Mouse (Mus musculus) right cerebral cortex, adult 2 months (tissue): ENCODE results near the gene Piezo1.

Experiments
- DNase-seq, 2 experiments: peaks; one replicate each; pipeline ENCODE4 v3.0.0; 2021 to 2022; ENCODE audit warnings: low spot score in 2 of 2

Gene Piezo1

GRCm38 (mm10) chr8:122497016-122497734 is 54.0 kb downstream of the Piezo1 start:
- no peak for DNase-seq

GRCm38 (mm10) chr8:122488387-122488786 is 62.7 kb downstream of the Piezo1 start:
- DNase-seq: no peak

DNA sequence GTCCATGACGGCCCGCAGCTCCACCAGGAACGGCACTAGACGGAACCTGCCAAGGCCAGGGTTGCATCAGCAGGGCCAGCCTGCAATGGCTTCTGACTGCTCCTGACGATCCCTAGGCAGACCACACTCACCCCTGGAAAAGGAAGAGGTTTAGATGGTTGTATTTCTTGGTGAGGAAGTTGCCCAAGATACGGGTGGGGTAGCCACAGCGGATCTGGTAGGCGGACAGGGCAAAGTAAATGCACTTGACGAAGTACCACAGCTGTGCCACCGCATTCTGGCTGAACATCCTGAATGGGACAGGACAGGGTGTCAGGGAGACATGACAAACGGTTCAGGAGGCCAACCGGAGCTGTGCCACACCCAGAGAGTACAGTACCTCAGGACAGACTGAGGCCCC is 66.3 kb downstream of the Piezo1 start:
- DNase-seq: no peak

- no peak for DNase-seq
Measured at GRCm38 (mm10) chr8:122483877-122484276, 67.3 kb downstream of the Piezo1 start.

GRCm38 (mm10) chr8:122482448-122482847 is 68.7 kb downstream of the Piezo1 start:
- no peak for DNase-seq

- peak; percentile 89 to 92 for DNase-seq
Measured at GRCm38 (mm10) chr8:122475580-122476320, 75.4 kb downstream of the Piezo1 start, which contains the start of the genes Rnf166 and Ctu2. Gene Rnf166 (minus strand): TSS chr8:122476064. Gene Ctu2 (plus strand): TSS chr8:122476143.

DNA sequence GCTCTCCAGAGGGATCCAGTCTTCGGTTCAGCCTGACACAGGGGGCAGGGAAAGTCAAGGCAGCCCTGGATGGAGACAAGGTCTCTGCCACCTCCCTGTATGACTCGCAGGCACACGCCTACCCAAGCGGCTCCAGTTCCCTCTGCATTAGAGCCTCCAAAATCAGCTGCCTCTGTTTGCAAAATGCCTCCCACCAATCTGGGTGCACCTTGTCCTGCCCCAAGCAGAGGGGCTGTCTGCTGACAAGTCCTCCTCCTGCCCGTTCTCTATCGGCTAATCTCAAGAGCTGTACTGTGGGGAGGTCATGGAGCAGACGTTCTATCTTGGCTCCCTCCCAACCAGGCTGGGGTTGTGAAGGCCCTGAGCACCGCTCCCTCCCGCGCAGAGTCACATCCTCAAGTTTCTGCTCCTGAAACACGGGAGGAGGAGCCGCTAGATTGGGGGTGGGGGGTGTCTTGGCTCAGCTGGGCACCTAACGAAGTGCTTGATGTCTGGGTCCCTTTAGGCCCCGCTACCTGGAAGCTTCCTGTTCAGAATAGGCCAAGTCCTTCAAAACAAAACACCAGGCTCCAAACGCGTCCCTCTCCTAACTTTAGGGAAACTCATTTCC is 76.1 kb downstream of the Piezo1 start:
- DNase-seq: peak in 1 of 2 experiments; percentile 40

GRCm38 (mm10) chr8:122473911-122474421 is 77.2 kb downstream of the Piezo1 start:
- no peak for DNase-seq

GRCm38 (mm10) chr8:122470691-122471090 is 80.4 kb downstream of the Piezo1 start:
- DNase-seq: no peak

GRCm38 (mm10) chr8:122469965-122470364 is 81.2 kb downstream of the Piezo1 start:
- no peak for DNase-seq

GRCm38 (mm10) chr8:122469407-122469806 is 81.7 kb downstream of the Piezo1 start:
- no peak for DNase-seq

DNA sequence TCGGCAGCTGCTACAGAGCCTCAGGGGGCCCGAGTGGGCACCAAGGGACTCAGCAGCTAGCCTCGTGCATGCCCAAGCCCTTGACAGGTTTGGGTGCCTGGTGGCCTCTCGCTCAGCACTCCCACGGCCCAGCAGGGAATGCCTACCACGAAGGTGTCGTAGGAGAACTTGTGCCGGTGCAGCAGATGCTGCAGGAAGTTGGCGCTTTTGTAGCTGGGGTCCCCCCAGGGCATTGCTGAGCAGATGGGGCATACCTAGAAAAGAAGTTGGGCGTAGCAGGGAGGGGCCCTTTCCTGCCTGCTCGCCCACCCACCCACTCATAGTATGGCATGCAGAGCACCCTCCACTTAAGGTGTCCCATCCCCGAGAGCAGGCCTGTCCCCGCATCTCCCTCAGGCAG is 83.3 kb downstream of the Piezo1 start:
- no peak for DNase-seq

GRCm38 (mm10) chr8:122464985-122465384 is 86.1 kb downstream of the Piezo1 start:
- no peak for DNase-seq

DNA sequence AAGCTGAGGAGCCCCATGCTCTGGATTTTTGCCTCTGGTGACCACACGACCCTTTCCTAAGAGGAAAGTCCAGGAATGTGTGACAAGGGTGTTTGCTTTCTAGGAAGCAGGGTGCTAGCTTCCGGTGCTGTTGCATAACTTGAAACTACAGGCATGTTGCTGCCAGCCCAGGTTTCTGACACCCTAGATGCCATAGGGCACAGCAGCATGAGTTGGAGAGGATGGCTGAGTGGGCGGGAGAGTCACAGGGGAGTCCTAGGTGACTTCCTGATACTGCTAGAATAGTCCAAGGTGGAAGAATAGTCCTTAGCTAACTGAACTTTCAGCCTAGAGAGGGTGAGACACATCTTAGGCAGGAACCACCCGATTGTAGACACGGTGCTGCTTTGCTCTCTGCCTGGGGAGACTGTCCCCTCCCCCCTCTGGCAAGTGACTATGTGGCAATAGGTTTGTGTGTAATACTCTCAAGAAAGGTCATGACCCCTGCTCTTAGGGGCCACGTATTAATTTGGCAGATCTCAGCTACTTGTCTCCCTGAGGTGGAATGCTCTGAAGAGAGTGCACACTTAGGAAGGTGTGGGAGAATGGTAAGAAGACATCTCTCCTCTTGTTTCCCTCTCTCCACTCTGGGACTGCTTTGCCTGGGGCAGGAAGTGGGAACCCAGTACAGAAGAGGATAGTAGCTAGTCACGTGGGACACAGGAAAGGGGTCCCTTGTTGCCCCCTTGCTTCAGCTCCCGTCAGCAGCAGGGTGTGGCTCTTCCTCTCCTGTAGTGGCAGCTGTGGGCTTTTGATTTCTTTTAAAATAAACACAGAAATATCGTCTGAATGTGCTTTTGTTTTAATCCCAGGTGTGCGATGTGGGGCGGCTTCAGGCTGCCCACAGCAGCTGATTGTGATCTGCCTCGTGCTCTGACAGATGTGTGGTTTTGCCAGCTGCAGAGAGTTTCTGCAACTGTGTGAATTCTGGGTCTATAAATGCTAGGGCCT is 87.2 kb downstream of the Piezo1 start:
- no peak for DNase-seq

DNA sequence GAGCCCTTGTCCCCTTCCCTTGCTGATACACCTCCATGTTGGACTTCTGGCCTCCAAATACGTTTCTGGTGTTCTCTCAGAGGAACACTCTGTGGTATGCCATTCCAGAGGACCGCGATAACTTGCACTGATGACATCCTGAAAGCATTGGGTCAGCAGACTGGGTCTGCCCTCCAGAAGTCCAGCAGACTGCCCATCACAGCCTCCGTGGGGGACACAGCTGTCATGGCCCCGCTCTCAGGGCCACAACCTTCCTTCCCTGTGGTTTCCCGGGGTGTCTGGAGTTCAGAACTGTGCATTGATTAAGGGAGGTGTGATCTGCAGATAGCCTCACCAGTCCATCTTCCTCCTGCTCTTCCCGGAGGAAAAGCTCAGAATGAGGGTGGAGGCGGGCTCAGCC is 88.6 kb downstream of the Piezo1 start:
- DNase-seq: no peak

DNA sequence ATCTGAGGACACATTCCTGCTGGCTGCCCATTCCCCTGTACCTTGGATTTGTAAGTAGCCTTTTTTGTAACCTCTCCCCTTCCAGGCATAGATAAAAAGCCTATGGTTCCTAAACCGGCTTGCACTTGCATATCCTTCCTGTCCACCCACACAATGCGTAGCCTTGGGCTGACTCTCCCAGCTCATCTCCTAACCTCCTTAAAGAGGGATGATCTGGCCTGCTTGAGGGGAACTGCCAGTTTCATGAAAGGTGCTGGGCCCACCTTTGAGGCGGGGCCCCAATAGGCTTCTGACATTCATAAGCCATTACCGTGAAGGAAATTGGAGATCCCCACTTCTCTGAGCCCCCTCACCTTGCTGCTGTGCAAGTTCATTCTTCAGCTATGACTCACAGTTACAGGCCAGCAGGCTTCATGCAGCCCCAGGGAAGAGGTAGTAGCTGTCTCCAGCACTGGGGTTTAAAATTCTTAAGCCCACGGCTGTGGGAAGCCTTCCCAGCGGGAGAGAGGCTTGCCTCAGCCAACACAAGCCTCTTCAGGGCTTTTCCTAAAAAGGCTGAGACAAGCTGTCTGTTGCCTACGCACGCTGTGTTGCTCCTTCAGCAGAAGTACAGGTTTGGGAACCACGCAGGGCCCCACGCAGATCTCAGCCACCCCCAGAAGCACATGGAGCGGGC is 89.5 kb downstream of the Piezo1 start:
- DNase-seq: peak; percentile 81 to 86

DNA sequence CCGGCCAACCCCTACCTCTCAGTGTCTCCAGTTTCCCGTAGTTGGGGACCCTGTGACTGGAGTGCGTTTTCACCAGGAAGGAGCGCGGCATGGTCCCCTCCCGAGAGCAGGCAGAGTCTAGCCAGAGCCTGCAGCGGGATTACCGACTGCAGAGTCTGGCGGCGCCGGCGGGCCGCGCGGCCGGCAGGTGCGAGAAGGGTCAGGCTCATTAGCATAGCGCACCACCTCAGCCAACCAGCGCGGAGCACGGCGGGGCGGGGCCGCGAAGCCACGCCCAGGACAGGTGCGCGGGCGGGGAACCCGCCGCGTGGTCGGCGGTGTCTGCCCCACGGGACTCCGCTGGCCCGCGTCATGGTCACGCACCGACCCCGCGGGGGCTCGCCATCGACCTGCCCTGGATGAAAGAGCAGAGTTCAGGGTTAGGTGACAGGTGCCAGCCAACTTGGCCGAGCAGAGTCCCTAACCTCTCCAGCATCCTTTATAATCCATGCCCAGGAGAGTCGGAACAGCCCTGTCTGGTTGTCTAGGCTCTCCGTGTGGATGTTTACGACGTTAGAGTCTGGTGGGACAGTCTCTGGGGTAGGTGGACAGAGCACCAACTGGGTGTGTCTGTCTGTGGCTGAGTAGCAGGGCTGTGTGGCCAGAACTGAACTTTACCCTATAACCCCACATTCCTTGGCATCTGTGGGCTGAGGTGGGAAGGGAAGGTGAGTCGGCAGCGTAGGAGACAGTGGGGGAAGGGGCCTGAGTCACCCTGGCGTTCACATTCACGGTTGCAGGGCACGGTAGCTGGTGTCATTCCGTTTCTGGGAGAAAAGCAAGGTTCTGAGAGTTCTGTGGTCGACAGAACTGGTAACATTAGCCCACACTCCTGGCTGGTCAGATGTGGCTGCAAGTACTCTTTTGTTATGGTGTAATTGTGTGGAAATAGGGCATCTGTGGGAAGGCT is 90.3 kb downstream of the Piezo1 start, which contains the start of gene Snai3:
Snai3 (minus strand) TSS at position 210 of the 949 bp plus-strand sequence.
- no peak for DNase-seq

DNA sequence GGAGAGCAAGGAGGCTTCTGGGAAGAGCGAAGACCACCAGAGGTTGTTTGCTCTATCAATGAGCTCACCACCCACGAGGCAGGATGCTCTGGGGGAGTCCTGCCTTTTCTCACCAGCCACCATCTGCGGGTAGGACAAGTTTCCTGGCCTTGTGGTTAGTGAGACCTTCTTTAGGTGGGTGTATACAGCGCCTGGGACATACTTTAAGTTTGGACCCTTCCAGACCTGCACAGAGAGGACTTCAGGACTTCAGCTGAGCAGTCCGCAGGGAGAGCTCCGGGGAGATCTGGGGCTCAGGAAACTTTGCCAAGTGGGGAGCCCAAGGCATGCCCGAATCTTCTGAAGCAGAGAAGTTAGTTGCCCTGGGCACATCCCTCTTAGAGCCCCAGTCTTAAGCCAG is 91.1 kb downstream of the Piezo1 start:
- no peak for DNase-seq

- no peak for DNase-seq
Measured at GRCm38 (mm10) chr8:122459218-122459900, 91.8 kb downstream of the Piezo1 start.
